Mouse (Mus musculus) heart, embryonic 16.5 days (tissue): ENCODE results near the gene Pigu. TPM values are rescaled to one million over a fixed set of nuclear protein-coding genes. Genes with fewer than 3 reads are reported as not detected.

Source experiments
- ATAC-seq: fragments of 200-750 bp; cut with Nextera tagmentation; replicated peaks from 2 replicates; pipeline ENCODE4 v1.8.0; 2017; ENCODE audit warnings: moderate number of reproducible peaks; ENCODE audit not compliant: insufficient read depth, low FRiP score; ENCODE audit errors: extremely low read depth
- H3K27ac ChIP-seq: fragments of 300-500 bp; sonication (generic); 2 replicates; pipeline ENCODE4 v1.5.1; 2014; ENCODE audit warnings: mild to moderate bottlenecking, low read length, control low read depth, moderate library complexity
- H3K27me3 ChIP-seq: fragments of 300-500 bp; sonication (generic); 2 replicates; pipeline ENCODE4 v1.6.1; 2014; ENCODE audit warnings: low read length, mixed read lengths; ENCODE audit not compliant: control insufficient read depth, insufficient read depth
- H3K36me3 ChIP-seq: fragments of 300-500 bp; sonication (generic); 2 replicates; pipeline ENCODE4 v1.6.1; 2014; ENCODE audit not compliant: control insufficient read depth, insufficient read depth
- H3K4me1 ChIP-seq: fragments of 300-500 bp; sonication (generic); 2 replicates; pipeline ENCODE4 v1.6.1; 2014; ENCODE audit warnings: low read length, mixed read lengths; ENCODE audit not compliant: control insufficient read depth, insufficient read depth
- H3K4me2 ChIP-seq: fragments of 300-500 bp; sonication (generic); 2 replicates; pipeline ENCODE4 v1.6.1; 2014; ENCODE audit warnings: low read depth, mild to moderate bottlenecking, control low read depth, low read length
- H3K4me3 ChIP-seq: fragments of 300-500 bp; sonication (generic); 2 replicates; pipeline ENCODE4 v1.5.1; 2014; ENCODE audit warnings: mild to moderate bottlenecking, control low read depth, low read length
- H3K9ac ChIP-seq: fragments of 300-500 bp; sonication (generic); 2 replicates; pipeline ENCODE4 v1.6.1; 2014; ENCODE audit warnings: low read length, control low read depth
- H3K9me3 ChIP-seq: fragments of 300-500 bp; sonication (generic); replicated peaks from 2 replicates; pipeline ENCODE4 v1.6.1; 2016; ENCODE audit warnings: low read length; ENCODE audit not compliant: control insufficient read depth
- WGBS: fragments of 180-500 bp; shearing (Covaris S2); extraction: QIAGEN DNeasy Blood & Tissue Kit; methylation state at CpG from one replicate; pipeline ENCODE4 v1.1.7; 2014; 5-methylcytosine and 5-hydroxymethylcytosine counted together
- polyA plus RNA-seq: library from polyadenylated mRNA; unstranded; fragments of >200 nt; fragmentation: Nextera tagmentation; extraction: Ambion mirVana; gene quantifications from 2 replicates; pipeline ENCODE4 v1.2.1, GENCODE M21; 2015

Pigu gene
- polyA plus RNA-seq, 1 experiment from 2014 or later: 59.2 TPM

GRCm38 (mm10) chr2:155335231-155335630, 22.0 kb downstream of the Pigu start:
- Histone ChIP-seq H3K36me3 (peaks cover 24% of the 10 kb centered on the region), H3K4me3 (no peak overlapping the region), H3K4me2 (no peak overlapping the region), H3K27me3 (no peaks in the 10 kb centered on the region), H3K27ac (no peak overlapping the region), H3K9me3 (no peaks in the 10 kb centered on the region), H3K4me1 (no peaks in the 10 kb centered on the region), H3K9ac (no peak overlapping the region)
- WGBS: 80% methylated on average over 1 of the region's 1 CpGs
- ATAC-seq: no peak

- no peaks in the 10 kb centered on the region for H3K27me3 ChIP-seq
- H3K36me3 ChIP-seq: peaks cover 24% of the 10 kb centered on the region
- H3K4me1 ChIP-seq: no peaks in the 10 kb centered on the region
- no peak for ATAC-seq
- H3K9me3 ChIP-seq: no peaks in the 10 kb centered on the region
- H3K4me2 ChIP-seq: no peak overlapping the region
- H3K9ac ChIP-seq: no peak overlapping the region
- H3K4me3 ChIP-seq: no peak overlapping the region
- no peak overlapping the region for H3K27ac ChIP-seq
- WGBS: 97% methylated on average over 1 of the region's 1 CpGs
Observed at GRCm38 (mm10) chr2:155333421-155333820, 23.8 kb downstream of the Pigu start.

- peaks cover 32% of the 10 kb centered on the region for H3K36me3 ChIP-seq
- H3K27ac ChIP-seq: no peak overlapping the region
- ATAC-seq: no peak
- H3K9ac ChIP-seq: no peak overlapping the region
- WGBS: 87% methylated on average over 4 of the region's 4 CpGs
- H3K4me2 ChIP-seq: no peak overlapping the region
- no peaks in the 10 kb centered on the region for H3K9me3 ChIP-seq
- no peak overlapping the region for H3K4me3 ChIP-seq
- H3K4me1 ChIP-seq: no peaks in the 10 kb centered on the region
- H3K27me3 ChIP-seq: no peaks in the 10 kb centered on the region
Observed at GRCm38 (mm10) chr2:155331351-155331750, 25.9 kb downstream of the Pigu start.

GRCm38 (mm10) chr2:155330811-155331210, 26.4 kb downstream of the Pigu start:
- H3K4me3 ChIP-seq: no peak overlapping the region
- no peak overlapping the region for H3K27ac ChIP-seq
- H3K4me1 ChIP-seq: no peaks in the 10 kb centered on the region
- no peak for ATAC-seq
- H3K36me3 ChIP-seq: peaks cover 30% of the 10 kb centered on the region
- WGBS: 85% methylated on average over 4 of the region's 4 CpGs
- no peak overlapping the region for H3K4me2 ChIP-seq
- no peaks in the 10 kb centered on the region for H3K27me3 ChIP-seq
- H3K9me3 ChIP-seq: no peaks in the 10 kb centered on the region
- H3K9ac ChIP-seq: no peak overlapping the region

- Histone ChIP-seq H3K4me3 (no peak overlapping the region), H3K4me1 (no peaks in the 10 kb centered on the region), H3K36me3 (peaks cover 23% of the 10 kb centered on the region), H3K9ac (no peak overlapping the region), H3K4me2 (no peak overlapping the region), H3K27ac (no peak overlapping the region), H3K9me3 (no peaks in the 10 kb centered on the region), H3K27me3 (no peaks in the 10 kb centered on the region)
- no peak for ATAC-seq
- WGBS: 94% methylated on average over 2 of the region's 2 CpGs
Observed at GRCm38 (mm10) chr2:155329707-155330106, 27.5 kb downstream of the Pigu start.

GRCm38 (mm10) chr2:155328906-155329305, 28.3 kb downstream of the Pigu start:
- Histone ChIP-seq H3K27me3 (no peaks in the 10 kb centered on the region), H3K27ac (no peak overlapping the region), H3K4me1 (no peaks in the 10 kb centered on the region), H3K36me3 (peaks cover 20% of the 10 kb centered on the region), H3K9ac (no peak overlapping the region), H3K4me3 (no peak overlapping the region), H3K4me2 (no peak overlapping the region), H3K9me3 (no peaks in the 10 kb centered on the region)
- no peak for ATAC-seq

DNA sequence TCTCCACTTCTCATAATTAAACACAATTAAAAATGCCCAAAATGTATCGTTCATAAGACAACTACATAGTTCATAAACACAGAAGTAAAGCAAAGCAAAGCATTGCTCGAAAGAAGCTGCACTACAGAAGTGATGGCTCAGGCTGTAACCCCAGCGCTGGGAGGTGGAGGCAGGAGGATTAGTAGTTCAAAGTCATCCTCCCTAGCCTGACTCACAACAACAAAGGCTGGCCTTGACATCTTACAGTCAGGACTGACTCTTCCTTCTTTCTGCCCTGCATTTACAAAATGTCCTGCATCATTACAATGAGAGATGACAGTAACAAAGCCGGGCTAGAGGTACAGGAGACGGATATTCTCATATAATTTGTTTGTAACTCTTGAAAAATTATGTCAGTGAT, 29.3 kb downstream of the Pigu start:
- no peak overlapping the region for H3K4me3 ChIP-seq
- H3K4me2 ChIP-seq: no peak overlapping the region
- no peaks in the 10 kb centered on the region for H3K9me3 ChIP-seq
- H3K9ac ChIP-seq: no peak overlapping the region
- WGBS: 89% methylated on average over 5 of the region's 5 CpGs
- peaks cover 13% of the 10 kb centered on the region for H3K36me3 ChIP-seq
- ATAC-seq: no peak
- no peaks in the 10 kb centered on the region for H3K27me3 ChIP-seq
- no peaks in the 10 kb centered on the region for H3K4me1 ChIP-seq
- H3K27ac ChIP-seq: no peak overlapping the region

DNA sequence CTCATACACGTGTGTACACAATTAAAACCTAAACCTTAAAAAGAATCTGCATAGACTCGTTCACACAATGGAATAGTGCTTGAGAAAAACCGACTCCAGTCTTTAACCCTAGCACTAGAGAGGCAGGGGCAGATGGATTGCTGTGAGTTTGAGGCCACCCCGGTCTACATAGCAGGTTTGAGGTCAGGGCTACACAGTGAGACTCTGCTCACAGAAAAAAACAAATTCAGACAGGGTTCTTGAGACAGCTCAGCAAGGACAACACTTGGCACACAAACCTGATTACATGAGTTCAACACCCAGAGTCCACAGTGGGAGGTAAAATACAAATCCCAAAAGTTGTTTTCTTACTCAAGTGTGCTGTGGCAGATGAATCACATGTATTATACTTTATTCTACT, 31.2 kb downstream of the Pigu start:
- Histone ChIP-seq H3K27me3 (no peaks in the 10 kb centered on the region), H3K36me3 (peaks cover 14% of the 10 kb centered on the region), H3K9ac (no peak overlapping the region), H3K4me1 (no peaks in the 10 kb centered on the region), H3K9me3 (no peaks in the 10 kb centered on the region), H3K4me3 (no peak overlapping the region), H3K27ac (no peak overlapping the region), H3K4me2 (no peak overlapping the region)
- ATAC-seq: no peak
- whole genome bisulfite sequencing: 94% methylated on average over 4 of the region's 4 CpGs

GRCm38 (mm10) chr2:155320596-155320995, 36.6 kb downstream of the Pigu start:
- WGBS: 62% methylated on average over 5 of the region's 5 CpGs

GRCm38 (mm10) chr2:155318618-155319017, 38.6 kb downstream of the Pigu start:
- H3K4me3 ChIP-seq: no peak overlapping the region
- no peaks in the 10 kb centered on the region for H3K27me3 ChIP-seq
- no peak for ATAC-seq
- H3K36me3 ChIP-seq: peaks cover 3% of the 10 kb centered on the region; the same call in 1 of the 2 replicates
- H3K4me1 ChIP-seq: peaks cover 4% of the 10 kb centered on the region
- WGBS: 95% methylated on average over 2 of the region's 2 CpGs
- no peak overlapping the region for H3K9ac ChIP-seq
- no peak overlapping the region for H3K27ac ChIP-seq
- no peaks in the 10 kb centered on the region for H3K9me3 ChIP-seq
- no peak overlapping the region for H3K4me2 ChIP-seq

More at GRCm38 (mm10) chr2:155320596-155320995, 36.6 kb downstream of the Pigu start:
- H3K4me3 ChIP-seq: no peak overlapping the region
- no peak for ATAC-seq
- no peak overlapping the region for H3K27ac ChIP-seq
- no peak overlapping the region for H3K4me2 ChIP-seq
- no peak overlapping the region for H3K9ac ChIP-seq
- peaks cover 3% of the 10 kb centered on the region; the same call in 1 of the 2 replicates for H3K36me3 ChIP-seq
- no peaks in the 10 kb centered on the region for H3K9me3 ChIP-seq
- H3K4me1 ChIP-seq: peaks cover 4% of the 10 kb centered on the region
- no peaks in the 10 kb centered on the region for H3K27me3 ChIP-seq
